Mouse (Mus musculus) embryonic facial prominence, embryonic 10.5 days (tissue): ENCODE measurements at regions not wholly inside any gene's neighbourhood (a gene's known extent, or its start where the extent isn't known, plus 50 kb on each side); places are given as distances from the start of the nearest gene placed in this dataset.

Experiments used
- DNase-seq: peaks from one replicate; pipeline ENCODE4 v3.0.0-alpha.2; 2017; ENCODE audit warnings: low spot score
- H3K27ac ChIP-seq: fragments of 300-500 bp; sonication (generic); replicated peaks from 2 replicates; pipeline ENCODE4 v1.5.1; 2016; ENCODE audit warnings: mild to moderate bottlenecking
- H3K27me3 ChIP-seq: fragments of 300-500 bp; sonication (generic); replicated peaks from 2 replicates; pipeline ENCODE4 v1.6.1; 2016; ENCODE audit warnings: low read depth, mild to moderate bottlenecking; ENCODE audit not compliant: poor library complexity, severe bottlenecking
- H3K36me3 ChIP-seq: fragments of 300-500 bp; sonication (generic); replicated peaks from 2 replicates; pipeline ENCODE4 v1.6.1; 2016; ENCODE audit warnings: mild to moderate bottlenecking, moderate library complexity
- H3K4me1 ChIP-seq: fragments of 300-500 bp; sonication (generic); 2 replicates; pipeline ENCODE4 v1.6.1; 2016
- H3K4me3 ChIP-seq: fragments of 300-500 bp; sonication (generic); 2 replicates; pipeline ENCODE4 v1.5.1; 2016; ENCODE audit warnings: mild to moderate bottlenecking, moderate library complexity
- H3K9me3 ChIP-seq: fragments of 300-500 bp; sonication (generic); 2 replicates; pipeline ENCODE4 v1.6.1; 2016; ENCODE audit warnings: mild to moderate bottlenecking
- WGBS: fragments of 180-500 bp; shearing (Covaris S2); methylation state at CpG from one replicate; pipeline ENCODE4 v1.1.7; 2016; 5-methylcytosine and 5-hydroxymethylcytosine counted together

DNA sequence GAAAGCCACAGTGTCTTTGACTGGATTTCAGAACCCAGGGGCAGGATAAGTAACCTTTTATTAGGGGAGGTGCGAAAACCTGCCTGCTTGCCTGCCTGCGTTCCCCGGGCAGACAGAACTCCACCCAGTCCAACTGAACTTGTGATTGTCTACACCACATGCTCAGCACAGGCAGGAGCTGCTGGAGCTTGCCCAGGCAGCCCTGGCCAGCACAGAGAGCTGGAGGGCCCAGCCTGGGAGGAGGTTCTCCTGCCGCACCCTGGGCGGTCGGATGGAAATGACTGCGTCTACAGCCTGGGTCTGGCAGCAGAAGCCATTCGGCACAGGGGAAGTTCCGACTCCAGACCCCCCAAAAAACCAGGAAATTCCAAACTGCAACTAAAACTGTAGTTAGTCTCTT is 336.6 kb downstream of the Gm826 start:
- Histone ChIP-seq H3K27me3 (no peaks in the 10 kb centered on the region), H3K27ac (no peak overlapping the region), H3K4me1 (0 out of 2 replicates have a peak, but pooled peaks cover 3% of the 10 kb centered on the region), H3K36me3 (no peaks in the 10 kb centered on the region), H3K4me3 (no peak overlapping the region), H3K9me3 (no peaks in the 10 kb centered on the region)
- 80% methylated on average over 9 of the region's 9 CpGs for WGBS
- no peak for DNase-seq

DNA sequence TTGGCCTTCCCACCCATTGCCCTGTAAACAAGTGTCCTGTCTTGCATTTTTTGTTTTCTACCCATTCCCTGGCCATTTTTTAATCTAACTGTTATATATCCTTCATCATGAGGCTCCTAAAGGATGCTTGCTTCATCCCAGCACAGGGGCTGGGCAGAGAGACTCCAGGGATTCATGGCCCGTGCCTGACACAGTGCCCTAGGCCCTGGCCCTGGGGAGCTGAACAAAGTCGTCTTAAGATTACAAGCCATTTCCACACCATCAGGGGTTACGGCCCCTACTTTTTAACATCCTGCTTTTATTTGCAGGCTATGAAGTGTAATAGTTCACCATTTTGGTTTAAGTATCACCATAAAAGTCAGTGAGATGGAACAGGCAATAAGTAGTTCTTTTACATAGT is 339.5 kb downstream of the Gm826 start:
- H3K4me1 ChIP-seq = 0 out of 2 replicates have a peak, but pooled peaks cover 2% of the 10 kb centered on the region
- WGBS = 50% methylated on average over 3 of the region's 3 CpGs
- H3K27ac ChIP-seq = no peak overlapping the region
- no peak for DNase-seq
- no peaks in the 10 kb centered on the region for H3K27me3 ChIP-seq
- H3K9me3 ChIP-seq = no peaks in the 10 kb centered on the region
- no peak overlapping the region for H3K4me3 ChIP-seq
- no peaks in the 10 kb centered on the region for H3K36me3 ChIP-seq

DNA sequence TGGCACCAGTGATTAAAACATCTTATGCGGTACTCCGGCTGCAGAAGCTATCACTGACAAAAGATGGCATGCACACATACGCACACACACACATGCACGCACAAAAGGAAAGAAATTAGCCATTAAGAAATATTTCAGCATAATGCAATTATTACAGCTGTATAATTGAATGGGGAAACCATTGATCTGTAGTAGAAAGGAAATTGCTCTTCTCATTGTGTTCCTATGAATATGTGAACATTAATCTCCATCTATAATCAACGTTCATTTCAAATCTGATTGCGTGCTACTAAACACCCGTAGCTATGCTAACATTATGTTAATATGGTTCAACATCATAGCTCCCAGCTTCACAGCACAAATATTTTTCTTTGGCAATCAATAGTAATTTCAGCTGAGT is 347.2 kb downstream of the Gm826 start:
- Histone ChIP-seq H3K4me3 (no peak overlapping the region), H3K36me3 (no peaks in the 10 kb centered on the region), H3K4me1 (no peaks in the 10 kb centered on the region), H3K9me3 (no peaks in the 10 kb centered on the region), H3K27me3 (no peaks in the 10 kb centered on the region), H3K27ac (no peak overlapping the region)
- no peak for DNase-seq
- 94% methylated on average over 7 of the region's 7 CpGs for WGBS

DNA sequence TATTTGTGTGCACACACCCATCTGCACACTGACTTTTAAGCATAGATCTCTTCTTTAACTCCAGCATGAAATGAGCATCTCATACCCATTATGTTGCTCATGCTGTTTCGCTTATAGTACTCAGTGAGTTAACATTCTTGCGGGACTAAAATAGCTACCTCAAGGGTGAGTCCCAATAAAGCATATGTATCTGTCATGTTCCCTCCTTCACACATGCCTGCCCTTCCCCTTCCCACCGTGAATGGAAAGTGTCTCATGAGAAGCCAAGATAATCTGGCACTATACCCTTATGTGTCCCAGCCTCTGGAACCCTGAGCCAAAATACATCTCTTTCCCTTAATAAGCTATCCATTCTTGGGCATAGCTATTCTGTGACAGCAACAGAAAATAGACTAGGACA is 352.3 kb downstream of the Gm826 start:
- no peaks in the 10 kb centered on the region for H3K9me3 ChIP-seq
- no peak overlapping the region for H3K4me3 ChIP-seq
- H3K36me3 ChIP-seq = no peaks in the 10 kb centered on the region
- H3K4me1 ChIP-seq = no peaks in the 10 kb centered on the region
- DNase-seq = no peak
- H3K27me3 ChIP-seq = no peaks in the 10 kb centered on the region
- 91% methylated on average over 3 of the region's 3 CpGs for WGBS
- H3K27ac ChIP-seq = no peak overlapping the region

DNA sequence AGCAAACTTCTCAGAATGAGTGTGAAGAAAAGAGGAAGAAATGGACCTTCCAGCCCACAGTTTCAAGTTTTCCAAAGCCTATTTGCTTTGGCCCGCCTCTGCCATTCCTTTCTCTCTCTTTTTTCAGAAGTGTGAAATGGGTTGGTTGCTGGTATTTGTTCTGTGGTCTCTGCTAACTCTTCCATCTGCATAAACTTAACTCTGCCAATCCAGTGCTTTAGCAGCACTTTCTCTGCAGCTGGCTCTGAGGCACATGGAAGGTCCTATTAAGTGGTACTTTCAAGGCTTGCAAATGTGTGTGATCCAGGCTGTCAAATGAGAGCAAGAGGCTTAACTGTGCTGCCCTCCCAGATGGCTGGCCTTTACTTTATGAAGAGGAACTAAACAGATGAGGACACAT is 383.6 kb downstream of the Gm826 start:
- no peak for DNase-seq
- WGBS = 86% methylated on average over 1 of the region's 1 CpGs

DNA sequence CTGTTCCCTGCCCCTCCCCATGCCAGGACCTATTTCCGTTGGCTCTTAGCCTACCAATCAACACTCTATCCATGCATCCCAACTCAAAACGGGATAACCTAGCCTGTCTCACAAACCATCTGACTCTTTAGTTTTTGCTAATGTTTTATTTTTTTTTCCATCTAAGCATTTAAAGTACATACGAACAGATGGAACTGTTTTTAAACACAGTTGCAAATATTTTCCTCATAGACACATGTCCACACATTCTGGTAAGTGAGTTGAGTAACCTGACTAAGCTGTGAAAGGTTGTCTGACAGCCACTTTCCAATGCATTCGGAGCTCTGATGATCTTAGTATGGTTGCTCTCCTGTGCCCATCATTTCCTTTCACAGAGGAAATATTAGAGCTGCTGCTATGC is 384.9 kb downstream of the Gm826 start:
- H3K4me3 ChIP-seq = no peak overlapping the region
- DNase-seq = no peak
- 88% methylated on average over 4 of the region's 4 CpGs for WGBS
- H3K27me3 ChIP-seq = no peaks in the 10 kb centered on the region
- no peaks in the 10 kb centered on the region for H3K4me1 ChIP-seq
- H3K27ac ChIP-seq = no peak overlapping the region
- no peaks in the 10 kb centered on the region for H3K9me3 ChIP-seq
- H3K36me3 ChIP-seq = no peaks in the 10 kb centered on the region

More for the DNA sequence above, 383.6 kb downstream of the Gm826 start:
- Histone ChIP-seq H3K27ac (no peak overlapping the region), H3K36me3 (no peaks in the 10 kb centered on the region), H3K4me1 (no peaks in the 10 kb centered on the region), H3K9me3 (no peaks in the 10 kb centered on the region), H3K27me3 (no peaks in the 10 kb centered on the region), H3K4me3 (no peak overlapping the region)

DNA sequence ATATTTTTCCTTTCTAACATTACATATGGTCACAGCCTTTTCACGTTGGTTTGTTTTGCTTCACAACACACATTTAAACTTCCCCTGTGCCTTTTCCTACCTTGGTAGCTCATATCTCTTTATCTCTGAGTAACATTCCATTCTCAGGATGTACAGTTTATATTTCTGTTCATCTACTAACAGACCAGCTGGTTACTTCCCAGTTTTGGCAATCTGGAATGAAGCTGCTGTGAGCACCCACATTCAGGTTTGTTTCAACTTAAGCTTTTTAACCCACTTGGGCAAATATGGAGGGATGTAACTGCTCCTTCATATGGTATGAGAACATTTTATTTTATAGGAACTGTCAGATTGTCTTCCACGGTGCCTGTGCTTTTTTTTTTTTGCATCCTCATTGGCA is 403.2 kb downstream of the Gm826 start:
- Histone ChIP-seq H3K27ac (no peak overlapping the region), H3K9me3 (no peaks in the 10 kb centered on the region), H3K4me1 (no peaks in the 10 kb centered on the region), H3K36me3 (no peaks in the 10 kb centered on the region), H3K4me3 (no peak overlapping the region), H3K27me3 (no peaks in the 10 kb centered on the region)
- DNase-seq = no peak
- WGBS = 86% methylated on average over 2 of the region's 2 CpGs

DNA sequence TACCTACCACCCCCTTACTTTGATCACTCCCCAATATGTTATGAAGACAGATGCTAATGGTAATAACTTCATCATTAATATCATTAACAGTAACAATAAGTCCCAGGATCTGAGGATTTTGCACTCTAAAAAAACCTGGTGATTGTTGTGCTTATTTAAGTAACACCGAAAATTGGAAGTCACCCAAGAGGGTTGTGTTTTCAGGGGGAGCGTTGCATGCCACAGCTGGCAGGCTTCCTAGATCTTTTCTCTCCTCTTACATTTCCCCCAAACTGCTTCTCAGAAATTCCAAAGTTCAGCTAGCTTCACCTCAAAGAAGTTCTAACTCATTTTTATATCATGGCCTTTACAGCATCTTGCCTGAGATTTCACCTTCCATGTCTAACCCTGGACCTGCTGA is 444.3 kb downstream of the Gm826 start:
- 89% methylated on average over 2 of the region's 2 CpGs for WGBS
- H3K27me3 ChIP-seq = 0 out of 2 replicates have a peak, but pooled peaks cover 3% of the 10 kb centered on the region
- no peak overlapping the region for H3K4me3 ChIP-seq
- DNase-seq = no peak
- H3K36me3 ChIP-seq = no peaks in the 10 kb centered on the region
- H3K27ac ChIP-seq = no peak overlapping the region
- H3K9me3 ChIP-seq = no peaks in the 10 kb centered on the region
- H3K4me1 ChIP-seq = no peaks in the 10 kb centered on the region

DNA sequence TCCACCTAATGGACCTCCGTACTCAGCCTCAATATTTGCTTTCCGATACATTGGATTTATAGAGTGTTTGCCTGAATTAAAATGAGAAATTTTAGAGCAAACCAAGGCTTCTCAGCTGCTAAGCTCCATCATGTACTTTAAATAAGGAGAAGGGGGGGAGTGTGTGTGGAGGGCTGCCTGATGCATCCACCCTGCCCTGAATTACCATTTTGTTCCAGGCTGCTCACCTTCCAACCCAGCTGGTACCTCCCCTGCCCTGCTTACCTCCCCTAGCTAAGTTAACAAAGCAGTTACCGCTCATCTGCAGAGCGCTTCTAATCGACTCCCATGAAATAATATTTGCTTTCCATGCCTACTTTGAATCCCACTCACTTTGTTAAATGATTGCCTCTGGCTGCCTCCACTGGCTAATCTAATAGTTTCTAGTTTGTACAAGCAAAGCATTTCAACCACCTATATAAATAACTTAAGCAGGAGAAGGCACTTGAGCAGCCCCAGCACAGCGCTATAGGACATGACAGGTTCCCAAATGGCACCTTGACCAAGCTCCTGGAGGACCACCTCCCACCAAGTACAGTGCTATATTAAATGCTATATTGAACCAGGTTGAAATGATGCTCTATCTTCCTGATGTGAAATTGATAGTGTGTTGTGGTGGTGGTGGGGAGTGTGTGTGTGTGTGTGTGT is 449.0 kb downstream of the Gm826 start:
- Histone ChIP-seq H3K4me3 (no peak overlapping the region), H3K27ac (no peak overlapping the region), H3K9me3 (no peaks in the 10 kb centered on the region), H3K4me1 (peaks cover 9% of the 10 kb centered on the region; the same call in 1 of the 2 replicates), H3K27me3 (0 out of 2 replicates have a peak, but pooled peaks cover 6% of the 10 kb centered on the region), H3K36me3 (no peaks in the 10 kb centered on the region)
- 83% methylated on average over 6 of the region's 6 CpGs for WGBS
- no peak for DNase-seq

DNA sequence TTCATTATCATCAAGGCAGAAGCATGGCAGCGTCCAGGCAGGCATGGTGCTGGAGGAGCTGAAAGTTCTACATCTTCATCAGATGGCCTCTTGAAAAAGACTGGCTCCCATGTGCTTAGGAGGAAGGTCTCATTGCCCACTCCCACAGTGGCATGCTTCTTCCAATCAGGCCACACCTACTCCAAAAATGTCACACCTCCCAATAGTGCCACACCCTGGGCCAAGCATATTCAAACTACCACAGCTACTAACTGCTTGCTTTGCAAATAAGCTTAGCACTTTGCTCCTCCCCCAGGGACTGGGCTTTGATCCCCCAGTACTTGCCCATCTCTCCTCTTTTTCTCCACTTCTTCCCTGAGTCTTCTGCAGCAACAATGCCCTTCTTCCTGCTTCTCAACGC is 467.0 kb downstream of the Gm826 start:
- Histone ChIP-seq H3K36me3 (no peaks in the 10 kb centered on the region), H3K27me3 (no peaks in the 10 kb centered on the region), H3K9me3 (no peaks in the 10 kb centered on the region), H3K4me3 (no peak overlapping the region), H3K4me1 (no peaks in the 10 kb centered on the region), H3K27ac (no peak overlapping the region)
- 74% methylated on average over 2 of the region's 2 CpGs for WGBS
- no peak for DNase-seq

DNA sequence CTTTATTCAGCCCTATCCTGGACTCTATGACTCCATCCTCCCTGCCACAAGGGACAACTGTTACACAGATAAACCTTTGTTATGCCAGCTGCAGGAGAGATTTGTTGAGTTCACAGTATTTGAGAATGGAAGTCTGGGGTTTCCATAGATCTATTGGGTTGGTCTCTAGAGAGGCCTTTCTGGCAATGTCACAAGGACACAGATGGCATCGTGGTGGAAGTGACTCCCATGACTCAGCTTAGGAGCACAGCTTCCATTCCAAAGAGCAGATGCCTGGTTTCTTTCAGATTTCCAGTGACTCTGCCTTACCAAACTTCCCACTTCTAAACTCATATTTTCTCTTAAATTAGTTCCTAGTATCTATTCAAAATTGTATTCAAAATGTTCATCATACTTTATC is 467.6 kb downstream of the Gm826 start:
- 74% methylated on average over 1 of the region's 1 CpGs for WGBS

DNA sequence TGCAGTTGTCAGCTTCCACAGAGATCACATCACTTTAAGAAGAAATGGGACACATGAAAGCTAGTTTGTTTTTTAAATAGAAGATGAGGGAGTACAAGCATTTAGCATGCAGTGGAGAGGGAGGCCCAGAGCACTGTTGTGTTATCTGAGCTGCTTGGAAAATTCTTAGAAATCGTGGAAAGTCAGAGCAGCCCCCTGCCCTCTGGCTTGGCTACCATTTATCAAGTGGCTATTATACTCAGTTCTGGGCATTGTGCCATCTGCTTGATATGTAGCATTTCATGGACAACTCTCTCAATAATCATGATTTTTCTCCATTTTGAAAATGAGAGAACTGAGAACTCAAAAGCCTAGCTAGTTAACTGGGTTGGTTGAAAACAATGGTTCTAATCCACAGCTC is 470.8 kb downstream of the Gm826 start:
- Histone ChIP-seq H3K27ac (no peak overlapping the region), H3K27me3 (no peaks in the 10 kb centered on the region), H3K36me3 (no peaks in the 10 kb centered on the region), H3K9me3 (no peaks in the 10 kb centered on the region), H3K4me1 (no peaks in the 10 kb centered on the region), H3K4me3 (no peak overlapping the region)
- WGBS = 62% methylated on average over 1 of the region's 1 CpGs
- DNase-seq = no peak

More for the DNA sequence above, 467.6 kb downstream of the Gm826 start:
- H3K27ac ChIP-seq = no peak overlapping the region
- H3K4me1 ChIP-seq = no peaks in the 10 kb centered on the region
- H3K27me3 ChIP-seq = no peaks in the 10 kb centered on the region
- H3K36me3 ChIP-seq = no peaks in the 10 kb centered on the region
- no peak overlapping the region for H3K4me3 ChIP-seq
- no peaks in the 10 kb centered on the region for H3K9me3 ChIP-seq
- DNase-seq = no peak

DNA sequence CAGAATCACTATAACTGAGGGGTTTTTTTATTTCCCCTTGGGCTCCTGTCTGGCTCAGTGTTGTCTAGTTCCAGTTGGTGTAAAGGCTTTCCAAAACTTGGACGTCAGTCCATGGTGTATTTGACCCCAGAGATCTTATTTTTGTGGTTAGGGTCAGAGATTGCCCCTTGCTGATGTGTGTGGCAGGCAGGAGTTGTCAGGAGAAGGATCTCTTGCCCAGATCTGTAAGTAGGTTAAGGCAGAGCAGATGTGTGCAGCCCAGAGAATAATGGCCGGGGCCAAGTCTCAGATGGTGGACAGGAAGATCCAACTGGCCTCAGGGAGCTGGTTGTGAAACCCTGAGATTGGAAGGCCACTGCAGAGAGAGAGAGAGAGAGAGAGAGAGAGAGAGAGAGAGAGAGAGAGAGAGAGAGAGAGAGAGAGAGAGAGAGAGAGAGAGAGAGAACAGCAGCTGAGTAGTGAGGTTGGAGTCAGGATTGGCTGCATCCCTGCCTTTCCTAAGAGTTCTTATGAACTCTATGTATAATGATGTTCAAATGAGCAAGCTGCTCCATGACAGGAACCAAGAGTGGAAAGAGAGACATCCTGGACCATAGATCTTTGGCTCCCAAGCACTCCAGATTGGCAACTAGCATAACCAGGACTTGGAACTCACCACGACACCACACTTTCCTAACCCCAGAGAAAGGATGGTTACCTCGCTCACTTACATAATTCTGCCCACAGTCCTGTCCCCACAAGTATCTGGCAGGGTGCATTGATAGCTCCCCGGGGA is 479.9 kb downstream of the Gm826 start:
- Histone ChIP-seq H3K27ac (no peak overlapping the region), H3K4me1 (no peaks in the 10 kb centered on the region), H3K27me3 (no peaks in the 10 kb centered on the region), H3K36me3 (no peaks in the 10 kb centered on the region), H3K4me3 (no peak overlapping the region), H3K9me3 (no peaks in the 10 kb centered on the region)
- WGBS = 75% methylated on average over 5 of the region's 5 CpGs
- no peak for DNase-seq
